Mouse (Mus musculus) sigmoid colon, adult 10 weeks (tissue): ENCODE data around the gene Rfng. TPM values are rescaled to one million over a fixed set of nuclear protein-coding genes. Genes with fewer than 3 reads are reported as not detected.

ENCODE experiments used
- polyA plus RNA-seq: library from polyadenylated mRNA; stranded (reverse); fragments of 350-450 nt; fragmentation: Illumina TruSeq; extraction: RNeasy Lipid Tissue Mini Kit (QIAGEN cat#74804); gene quantifications from one replicate; pipeline ENCODE4 v1.2.3, GENCODE M21; 2014; ENCODE audit warnings: low read depth, low replicate concordance

Rfng gene
- 0.54 TPM for polyA plus RNA-seq

GRCm38 (mm10) chr11:120784064-120784791 is at the start of gene Rfng, which contains the start of gene Gps1:
TSS of gene Rfng (minus strand) at chr11:120784207.
TSS of gene Gps1 (plus strand) at chr11:120784272.

GRCm38 (mm10) chr11:120823956-120824786 is 40.2 kb upstream of the Rfng start, which contains the start of gene Fasn:
TSS of gene Fasn (minus strand) at chr11:120824547.

GRCm38 (mm10) chr11:120795756-120796613 is 12.0 kb upstream of the Rfng start, which contains the start of gene Dus1l:
TSS of gene Dus1l (minus strand) at chr11:120796403.

GRCm38 (mm10) chr11:120762672-120763041 is 21.4 kb downstream of the Rfng start, which contains the start of gene Hmga1b:
TSS of gene Hmga1b (plus strand) at chr11:120762794.

GRCm38 (mm10) chr11:120731858-120732680 is 51.9 kb downstream of the Rfng start, which contains the start of gene Cbr2:
TSS of gene Cbr2 (minus strand) at chr11:120732114.

Other genes starting within 250 kb of the Rfng start
- not detected for gene Mcrip1, start 234.5 kb downstream of the Rfng start, polyA plus RNA-seq
- gene Ppp1r27, start 233.1 kb downstream of the Rfng start, polyA plus RNA-seq: not detected
- gene P4hb, start 211.0 kb downstream of the Rfng start, polyA plus RNA-seq: 172 TPM
- 30.1 TPM for gene Arhgdia, start 202.6 kb downstream of the Rfng start, polyA plus RNA-seq
- 24.4 TPM for gene Alyref, start 185.8 kb downstream of the Rfng start, polyA plus RNA-seq
- gene Anapc11, start 185.8 kb downstream of the Rfng start, polyA plus RNA-seq: 13.5 TPM
- not detected for gene Npb, start 175.7 kb downstream of the Rfng start, polyA plus RNA-seq
- 14.6 TPM for gene Pcyt2, start 166.3 kb downstream of the Rfng start, polyA plus RNA-seq
- 13.4 TPM for gene Sirt7, start 159.0 kb downstream of the Rfng start, polyA plus RNA-seq
- gene Mafg, start 150.6 kb downstream of the Rfng start, polyA plus RNA-seq: 13.6 TPM
- gene Pycr1, start 140.4 kb downstream of the Rfng start, polyA plus RNA-seq: 5.8 TPM
- gene Myadml2, start 136.0 kb downstream of the Rfng start, polyA plus RNA-seq: not detected
- not detected for gene Notum, start 123.0 kb downstream of the Rfng start, polyA plus RNA-seq
- gene Aspscr1, start 111.2 kb downstream of the Rfng start, polyA plus RNA-seq: 2.6 TPM
- gene Cenpx, start 70.5 kb downstream of the Rfng start, polyA plus RNA-seq: 1.8 TPM
- gene Lrrc45, start 70.3 kb downstream of the Rfng start, polyA plus RNA-seq: 0.66 TPM
- gene Rac3, start 62.7 kb downstream of the Rfng start, polyA plus RNA-seq: not detected
- 0.76 TPM for gene Dcxr, start 56.9 kb downstream of the Rfng start, polyA plus RNA-seq
- 1.1 TPM for gene Cbr2, start 52.1 kb downstream of the Rfng start, polyA plus RNA-seq
- not detected for gene Hmga1b, start 21.4 kb downstream of the Rfng start, polyA plus RNA-seq
- 5.2 TPM for gene Gps1, start 65 bp upstream of the Rfng start, polyA plus RNA-seq
- gene Dus1l, start 12.2 kb upstream of the Rfng start, polyA plus RNA-seq: 4.3 TPM
- 2.1 TPM for gene Fasn, start 40.3 kb upstream of the Rfng start, polyA plus RNA-seq
- gene Ccdc57, start 148.7 kb upstream of the Rfng start, polyA plus RNA-seq: 0.82 TPM
- gene Slc16a3, start 164.3 kb upstream of the Rfng start, polyA plus RNA-seq: not detected
- 69.7 TPM for gene Csnk1d, start 207.1 kb upstream of the Rfng start, polyA plus RNA-seq